Mouse (Mus musculus) embryonic facial prominence, embryonic 11.5 days (tissue): ENCODE measurements around the gene Styx. TPM values are rescaled to one million over a fixed set of nuclear protein-coding genes. Genes with fewer than 3 reads are reported as not detected.

ENCODE experiments used
- ATAC-seq: fragments of 200-750 bp; cut with Nextera tagmentation; replicated peaks from 2 replicates; pipeline ENCODE4 v1.8.0; 2017; ENCODE audit warnings: low read depth; ENCODE audit not compliant: insufficient number of reproducible peaks, low FRiP score, low TSS enrichment
- DNase-seq: peaks from one replicate; pipeline ENCODE4 v3.0.0-alpha.2; 2015; ENCODE audit warnings: low spot score
- H3K27ac ChIP-seq: fragments of 300-500 bp; sonication (generic); replicated peaks from 2 replicates; pipeline ENCODE4 v1.5.1; 2014; ENCODE audit warnings: mild to moderate bottlenecking, low read depth, low read length, control low read depth
- H3K27me3 ChIP-seq: fragments of 300-500 bp; sonication (generic); 2 replicates; pipeline ENCODE4 v1.6.1; 2014; ENCODE audit warnings: mild to moderate bottlenecking, low read length, moderate library complexity, mixed read lengths; ENCODE audit not compliant: control insufficient read depth, insufficient read depth
- H3K36me3 ChIP-seq: fragments of 300-500 bp; sonication (generic); replicated peaks from 2 replicates; pipeline ENCODE4 v1.6.1; 2014; ENCODE audit warnings: low read depth, mild to moderate bottlenecking, low read length, moderate library complexity, mixed read lengths; ENCODE audit not compliant: control insufficient read depth, insufficient read depth
- H3K4me1 ChIP-seq: fragments of 300-500 bp; sonication (generic); 2 replicates; pipeline ENCODE4 v1.6.1; 2014; ENCODE audit warnings: low read length, mixed read lengths; ENCODE audit not compliant: control insufficient read depth, insufficient read depth
- H3K4me2 ChIP-seq: fragments of 300-500 bp; sonication (generic); 2 replicates; pipeline ENCODE4 v1.6.1; 2014; ENCODE audit warnings: low read depth, mild to moderate bottlenecking, control low read depth, low read length, moderate library complexity
- H3K4me3 ChIP-seq: fragments of 300-500 bp; sonication (generic); 2 replicates; pipeline ENCODE4 v1.5.1; 2014; ENCODE audit warnings: low read depth, low read length, control low read depth
- H3K9ac ChIP-seq: fragments of 300-500 bp; sonication (generic); replicated peaks from 2 replicates; pipeline ENCODE4 v1.6.1; 2014; ENCODE audit warnings: mild to moderate bottlenecking, control low read depth, low read length
- H3K9me3 ChIP-seq: fragments of 300-500 bp; sonication (generic); replicated peaks from 2 replicates; pipeline ENCODE4 v1.6.1; 2016; ENCODE audit warnings: mild to moderate bottlenecking, low read length, inconsistent platforms, mixed read lengths; ENCODE audit not compliant: control insufficient read depth
- WGBS: fragments of 180-500 bp; shearing (Covaris S2); extraction: QIAGEN DNeasy Blood & Tissue Kit; methylation state at CpG from one replicate; pipeline ENCODE4 v1.1.7; 2014; 5-methylcytosine and 5-hydroxymethylcytosine counted together
- polyA plus RNA-seq: library from polyadenylated mRNA; unstranded; fragments of >200 nt; fragmentation: Nextera tagmentation; extraction: Ambion mirVana; gene quantifications from 2 replicates; pipeline ENCODE4 v1.2.1, GENCODE M21; 2014

The Styx gene
- polyA plus RNA-seq, 1 experiment from 2014 or later = 33.4 TPM

- Histone ChIP-seq H3K9me3 (no peaks in the 10 kb centered on the region), H3K4me3 (no peak overlapping the region), H3K4me1 (no peaks in the 10 kb centered on the region), H3K9ac (no peak overlapping the region), H3K4me2 (no peak overlapping the region), H3K36me3 (no peaks in the 10 kb centered on the region), H3K27ac (no peak overlapping the region), H3K27me3 (no peaks in the 10 kb centered on the region)
- peak; percentile 9 for DNase-seq
- no peak for ATAC-seq
Observed at GRCm38 (mm10) chr14:45325471-45325870, 25.4 kb upstream of the Styx start.

DNA sequence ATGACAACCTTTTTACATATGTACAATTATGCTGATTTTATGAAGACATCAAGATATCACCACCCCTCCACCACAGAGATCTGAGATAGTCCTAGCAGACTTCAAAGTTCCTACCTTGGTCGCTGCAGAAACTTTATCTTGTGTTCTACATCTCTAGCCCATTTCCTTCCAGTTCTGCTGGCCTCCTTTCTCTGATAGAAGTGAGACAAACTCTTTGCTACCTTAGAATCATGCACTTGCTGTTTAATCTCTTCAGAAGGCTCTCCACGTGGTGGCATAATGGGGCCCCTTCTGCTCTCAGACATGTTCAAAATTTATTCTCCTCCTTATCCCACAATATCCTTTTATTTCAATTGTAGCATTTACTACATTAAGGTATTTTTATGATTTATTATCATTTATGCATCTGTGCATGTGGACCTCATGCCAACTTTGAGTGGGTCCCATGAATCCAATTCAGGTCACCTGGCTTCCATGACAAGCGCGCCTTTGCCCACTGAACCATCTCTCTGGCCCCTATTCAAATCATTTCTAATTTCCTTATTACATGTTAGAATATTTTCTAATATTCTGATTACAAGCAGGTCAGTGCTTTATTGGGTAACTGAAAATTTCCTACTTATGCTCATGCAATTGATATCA is 22.7 kb upstream of the Styx start:
- H3K27ac ChIP-seq = no peak overlapping the region
- 91% methylated on average over 4 of the region's 4 CpGs for WGBS
- no peak overlapping the region for H3K9ac ChIP-seq
- no peaks in the 10 kb centered on the region for H3K36me3 ChIP-seq
- no peaks in the 10 kb centered on the region for H3K27me3 ChIP-seq
- no peak for ATAC-seq
- H3K4me3 ChIP-seq = no peak overlapping the region
- no peaks in the 10 kb centered on the region for H3K4me1 ChIP-seq
- DNase-seq = no peak
- H3K9me3 ChIP-seq = no peaks in the 10 kb centered on the region
- H3K4me2 ChIP-seq = no peak overlapping the region

GRCm38 (mm10) chr14:45329018-45329588 is 21.8 kb upstream of the Styx start:
- peak overlapping the region; percentile 91 for H3K4me3 ChIP-seq
- no peak for DNase-seq
- H3K9ac ChIP-seq = no peak overlapping the region; the same call in 1 of the 2 replicates
- no peaks in the 10 kb centered on the region for H3K27me3 ChIP-seq
- no peaks in the 10 kb centered on the region for H3K36me3 ChIP-seq
- H3K9me3 ChIP-seq = no peaks in the 10 kb centered on the region
- H3K27ac ChIP-seq = no peak overlapping the region
- peak; percentile 12; the same call in 1 of the 2 replicates for ATAC-seq
- H3K4me1 ChIP-seq = no peaks in the 10 kb centered on the region
- H3K4me2 ChIP-seq = peak overlapping the region; percentile 22; the same call in 1 of the 2 replicates
- WGBS = 16% methylated on average over 8 of the region's 8 CpGs

DNA sequence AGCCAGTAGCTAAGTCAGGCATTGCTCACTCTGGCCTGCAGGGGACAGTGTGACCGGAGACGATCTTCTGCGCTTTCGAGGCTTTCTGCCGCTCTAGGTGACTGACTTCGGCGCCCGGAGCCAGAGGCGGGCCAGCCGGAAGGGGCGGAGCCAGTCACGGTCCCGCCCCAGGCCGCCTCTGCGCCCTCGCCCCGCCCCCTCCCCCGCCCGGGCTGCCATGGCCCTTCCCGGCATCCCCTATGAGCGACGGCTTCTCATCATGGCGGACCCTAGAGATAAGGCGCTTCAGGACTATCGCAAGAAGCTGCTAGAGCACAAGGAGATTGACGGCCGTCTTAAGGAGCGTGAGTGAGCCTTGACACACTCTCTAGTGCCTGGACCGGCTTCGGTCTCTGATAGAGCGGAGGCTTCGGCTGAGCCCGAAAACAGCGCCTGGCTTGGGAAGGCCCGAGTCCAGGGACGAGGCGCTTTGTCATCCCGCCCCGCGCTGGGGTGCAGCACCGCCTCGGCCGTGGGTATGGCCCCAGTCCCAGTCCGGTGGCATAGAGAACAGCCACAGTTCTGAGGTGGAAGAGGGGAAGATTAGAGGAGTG is 21.2 kb upstream of the Styx start, which contains the start of gene Psmc6:
Gene Psmc6, plus strand, starts transcription at position 200 of the 593 bp plus-strand sequence.
- no peaks in the 10 kb centered on the region for H3K36me3 ChIP-seq
- H3K9ac ChIP-seq = peak within 1 kb of the TSS; percentile 98
- H3K27ac ChIP-seq = peak within 1 kb of the TSS; percentile 47; the same call in 1 of the 2 replicates
- H3K9me3 ChIP-seq = no peaks in the 10 kb centered on the region
- peak within 1 kb of the TSS; percentile 36 for H3K4me2 ChIP-seq
- ATAC-seq (peak; percentile 95), DNase-seq (peak; percentile 96)
- peak within 1 kb of the TSS; percentile 91 for H3K4me3 ChIP-seq
- WGBS = under 1% methylated on average over 44 of the region's 44 CpGs
- H3K27me3 ChIP-seq = no peaks in the 10 kb centered on the region
- no peaks in the 10 kb centered on the region for H3K4me1 ChIP-seq

GRCm38 (mm10) chr14:45364211-45365195 is 13.6 kb downstream of the Styx start:
- Histone ChIP-seq H3K9me3 (no peaks in the 10 kb centered on the region), H3K27ac (no peak overlapping the region), H3K4me3 (no peak overlapping the region), H3K9ac (no peak overlapping the region), H3K27me3 (no peaks in the 10 kb centered on the region), H3K4me1 (no peaks in the 10 kb centered on the region), H3K4me2 (no peak overlapping the region), H3K36me3 (peaks cover 2% of the 10 kb centered on the region; the same call in 1 of the 2 replicates)
- 78% methylated on average over 16 of the region's 16 CpGs for WGBS
- DNase-seq = no peak
- no peak for ATAC-seq

DNA sequence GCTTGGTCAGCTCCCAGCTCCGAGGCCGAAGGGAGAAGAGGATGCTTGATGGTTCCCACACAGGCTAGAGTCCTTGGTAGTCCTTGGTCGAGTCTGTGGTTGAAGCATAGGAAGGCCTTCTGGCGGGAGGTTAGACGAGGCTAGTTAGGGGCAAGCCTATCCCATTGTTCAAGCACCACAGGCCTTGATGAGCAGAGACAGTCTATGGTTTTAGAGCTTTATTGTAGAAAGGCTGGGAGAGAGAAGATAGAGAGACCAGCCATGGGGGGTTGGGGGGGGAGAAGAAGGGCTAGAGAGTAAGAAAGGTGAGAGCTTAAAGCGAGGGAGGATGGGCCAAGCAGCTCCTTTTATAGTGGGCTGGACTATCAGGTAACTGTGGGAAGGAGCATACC is 14.3 kb downstream of the Styx start:
- Histone ChIP-seq H3K27ac (no peak overlapping the region), H3K4me1 (no peaks in the 10 kb centered on the region), H3K27me3 (no peaks in the 10 kb centered on the region), H3K9me3 (no peaks in the 10 kb centered on the region), H3K9ac (no peak overlapping the region), H3K36me3 (peaks cover 7% of the 10 kb centered on the region; the same call in 1 of the 2 replicates), H3K4me3 (no peak overlapping the region), H3K4me2 (no peak overlapping the region)
- no peak for ATAC-seq
- WGBS = 88% methylated on average over 6 of the region's 6 CpGs
- DNase-seq = no peak

GRCm38 (mm10) chr14:45378771-45379170 is 27.9 kb downstream of the Styx start:
- Histone ChIP-seq H3K4me2 (no peak overlapping the region), H3K27ac (no peak overlapping the region), H3K27me3 (no peaks in the 10 kb centered on the region), H3K9ac (no peak overlapping the region), H3K4me1 (no peaks in the 10 kb centered on the region), H3K9me3 (no peaks in the 10 kb centered on the region), H3K4me3 (no peak overlapping the region), H3K36me3 (peaks cover 9% of the 10 kb centered on the region; the same call in 1 of the 2 replicates)
- 95% methylated on average over 3 of the region's 3 CpGs for WGBS
- DNase-seq (no peak), ATAC-seq (no peak)
